Mouse (Mus musculus) left cerebral cortex, adult 2 months (tissue): ENCODE data around the gene Ltbp2. TPM values are rescaled to one million over a fixed set of nuclear protein-coding genes. Genes with fewer than 3 reads are reported as not detected.

Experiments
- DNase-seq, 2 experiments: peaks; one replicate each; pipeline ENCODE4 v3.0.0; 2021 to 2022; ENCODE audit warnings: low spot score in 2 of 2, mixed read lengths in 1 of 2; ENCODE audit errors: extremely low spot score in 1 of 2
- H3K27ac ChIP-seq: fragments of 200-600 bp; 2 replicates; pipeline ENCODE4 v1.8.1; 2022
- H3K4me3 ChIP-seq: fragments of 200-600 bp; 2 replicates; pipeline ENCODE4 v1.8.1; 2022
- CTCF ChIP-seq: fragments of 200-600 bp; IDR thresholded peaks from 2 replicates; pipeline ENCODE4 v1.8.1; 2022; ENCODE audit warnings: antibody characterized with exemption, mild to moderate bottlenecking, moderate library complexity
- intact Hi-C: fragments of 180-260 bp; cut with DNase I; formaldehyde crosslinking; loops from one replicate; pipeline ENCODE4 v1.15.1; 2025
- total RNA-seq, 2 experiments: library from RNA; stranded (reverse); gene quantifications; 2 replicates each; pipeline ENCODE4 v1.2.3; 2021

The Ltbp2 gene
- total RNA-seq, 2 experiments from 2014 or later = 0.45 to 0.94 TPM

DNA sequence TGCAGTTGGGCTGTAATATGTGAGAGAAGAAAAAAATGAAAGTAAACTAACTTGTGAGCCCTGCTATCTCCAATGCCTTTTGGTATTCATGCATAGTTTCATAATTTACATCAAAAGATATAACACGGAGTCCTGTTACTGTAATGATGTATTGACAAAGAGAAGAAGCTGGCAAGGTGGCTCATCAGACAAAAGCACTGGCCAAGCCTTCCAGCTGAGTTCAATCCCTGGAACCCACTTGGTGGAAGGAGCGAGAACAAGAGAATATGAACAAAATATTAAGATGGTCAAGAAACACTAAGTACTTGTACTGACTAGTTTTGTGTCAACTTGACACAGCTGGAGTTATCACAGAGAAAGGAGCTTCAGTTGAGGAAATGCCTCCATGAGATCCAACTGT lies 4.0 kb downstream of the Ltbp2 start:
- no peak for DNase-seq
- intact Hi-C loops = loop anchor here (5.0 kb wide), 1 partner anchor 100 kb away; the partner anchor contains the start of genes Arel1 and Fcf1
- H3K4me3 ChIP-seq = no peak overlapping the region
- no peak for TF ChIP-seq CTCF
- no peak overlapping the region for H3K27ac ChIP-seq

DNA sequence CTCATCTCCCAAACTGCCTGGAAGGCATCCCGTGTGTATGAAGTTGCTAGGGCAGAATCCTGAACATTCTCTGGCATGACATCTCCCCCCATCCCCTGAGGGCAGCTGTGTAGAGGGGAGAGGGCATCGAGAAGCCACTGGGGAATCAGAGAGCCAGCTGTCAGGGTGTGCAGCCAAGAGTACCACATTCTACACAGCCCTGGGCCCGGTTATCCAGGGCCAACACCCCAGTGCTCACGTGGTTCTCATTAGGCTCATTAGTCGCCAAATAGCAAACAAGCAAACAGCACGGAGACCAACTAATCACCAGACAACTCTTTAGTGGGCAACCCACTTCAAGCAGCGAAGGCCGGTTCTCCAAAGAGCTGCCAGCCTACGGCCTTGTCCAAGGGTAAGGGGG lies 10.9 kb downstream of the Ltbp2 start:
- intact Hi-C loops = no loop called here
- DNase-seq = no peak
- H3K4me3 ChIP-seq = no peak overlapping the region

DNA sequence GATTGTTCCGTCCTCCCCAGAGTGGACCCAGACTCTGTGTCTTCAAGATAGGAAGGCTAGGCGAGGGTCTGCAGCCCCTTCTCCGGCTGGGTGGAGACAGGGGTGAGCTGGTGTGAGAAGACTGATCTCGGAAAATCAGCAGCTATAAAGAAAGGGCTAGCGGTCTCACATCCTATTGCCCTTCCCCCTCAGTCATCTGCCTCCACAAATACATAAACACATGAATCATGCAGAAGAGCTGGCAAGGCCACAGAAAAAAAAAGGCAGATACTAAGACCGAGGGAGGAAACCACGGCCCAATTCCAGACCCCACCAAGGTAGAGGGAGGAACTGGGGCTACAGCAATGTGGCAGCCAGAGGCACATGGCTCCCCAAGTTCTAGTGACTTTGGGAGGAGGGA lies 11.5 kb downstream of the Ltbp2 start:
- H3K4me3 ChIP-seq = no peak overlapping the region
- no peak overlapping the region for H3K27ac ChIP-seq
- no peak for TF ChIP-seq CTCF
- intact Hi-C loops = no loop called here
- DNase-seq = no peak

More for the DNA sequence above, 10.9 kb downstream of the Ltbp2 start:
- TF ChIP-seq CTCF = no peak
- H3K27ac ChIP-seq = no peak overlapping the region

DNA sequence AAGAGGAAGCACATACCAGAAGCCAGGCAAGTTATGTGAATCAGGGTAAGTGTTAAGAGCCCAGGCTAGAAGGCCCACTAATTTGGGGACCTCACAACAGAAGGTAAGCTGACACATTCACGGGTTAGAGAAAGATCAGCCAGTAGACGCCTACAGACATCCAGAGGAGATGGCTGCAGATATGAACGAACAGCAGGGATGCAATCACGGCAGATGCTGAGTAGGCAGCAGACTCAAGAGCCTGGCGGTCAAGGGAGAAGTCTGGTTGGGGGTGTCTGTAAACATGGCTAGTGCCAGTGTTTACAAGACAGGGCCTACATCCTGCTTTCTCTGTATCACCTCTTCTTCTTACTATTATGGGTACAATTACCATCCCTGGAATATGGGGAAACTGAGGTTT lies 13.1 kb downstream of the Ltbp2 start:
- DNase-seq = no peak
- TF ChIP-seq CTCF = no peak
- H3K27ac ChIP-seq = no peak overlapping the region
- intact Hi-C loops = no loop called here
- no peak overlapping the region for H3K4me3 ChIP-seq

DNA sequence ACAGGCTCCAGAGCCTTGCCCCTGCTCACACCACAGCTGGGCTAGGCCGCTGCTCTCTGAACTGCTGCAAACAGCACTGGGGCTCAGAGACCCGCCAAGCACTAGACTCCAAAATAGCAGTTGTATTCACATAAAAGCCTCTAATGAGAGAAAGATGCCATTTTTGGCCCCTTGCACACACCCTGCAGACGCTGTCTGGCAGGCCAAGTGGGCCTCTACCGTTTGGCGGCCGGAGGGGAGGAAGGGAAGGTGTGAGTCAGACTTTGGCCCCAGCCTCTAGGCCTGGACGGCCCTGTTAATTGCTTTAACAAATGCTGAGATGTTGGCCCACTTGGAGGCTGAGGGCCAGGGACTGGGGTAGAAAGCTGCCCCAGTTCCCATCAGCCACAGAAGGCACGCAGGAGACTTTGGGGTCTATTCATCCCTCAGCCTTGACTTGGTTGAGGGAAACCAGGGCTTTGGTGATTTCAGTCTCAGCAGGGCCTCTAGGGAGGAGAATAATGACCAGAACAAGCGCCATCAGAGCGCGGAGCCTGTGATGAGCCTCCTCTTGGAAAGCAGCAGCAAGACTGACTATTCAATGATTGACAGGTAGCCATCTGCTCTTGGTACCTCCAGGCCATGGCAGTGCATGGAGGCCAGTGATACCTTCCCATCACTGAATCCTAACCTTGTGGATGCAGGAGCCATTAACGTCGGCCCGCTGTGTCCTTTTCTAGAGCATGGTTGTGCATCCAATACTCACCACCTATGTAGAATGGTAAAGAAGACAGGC lies 14.0 kb downstream of the Ltbp2 start:
- no peak for TF ChIP-seq CTCF
- no peak overlapping the region for H3K27ac ChIP-seq
- intact Hi-C loops = no loop called here
- no peak for DNase-seq
- H3K4me3 ChIP-seq = no peak overlapping the region

DNA sequence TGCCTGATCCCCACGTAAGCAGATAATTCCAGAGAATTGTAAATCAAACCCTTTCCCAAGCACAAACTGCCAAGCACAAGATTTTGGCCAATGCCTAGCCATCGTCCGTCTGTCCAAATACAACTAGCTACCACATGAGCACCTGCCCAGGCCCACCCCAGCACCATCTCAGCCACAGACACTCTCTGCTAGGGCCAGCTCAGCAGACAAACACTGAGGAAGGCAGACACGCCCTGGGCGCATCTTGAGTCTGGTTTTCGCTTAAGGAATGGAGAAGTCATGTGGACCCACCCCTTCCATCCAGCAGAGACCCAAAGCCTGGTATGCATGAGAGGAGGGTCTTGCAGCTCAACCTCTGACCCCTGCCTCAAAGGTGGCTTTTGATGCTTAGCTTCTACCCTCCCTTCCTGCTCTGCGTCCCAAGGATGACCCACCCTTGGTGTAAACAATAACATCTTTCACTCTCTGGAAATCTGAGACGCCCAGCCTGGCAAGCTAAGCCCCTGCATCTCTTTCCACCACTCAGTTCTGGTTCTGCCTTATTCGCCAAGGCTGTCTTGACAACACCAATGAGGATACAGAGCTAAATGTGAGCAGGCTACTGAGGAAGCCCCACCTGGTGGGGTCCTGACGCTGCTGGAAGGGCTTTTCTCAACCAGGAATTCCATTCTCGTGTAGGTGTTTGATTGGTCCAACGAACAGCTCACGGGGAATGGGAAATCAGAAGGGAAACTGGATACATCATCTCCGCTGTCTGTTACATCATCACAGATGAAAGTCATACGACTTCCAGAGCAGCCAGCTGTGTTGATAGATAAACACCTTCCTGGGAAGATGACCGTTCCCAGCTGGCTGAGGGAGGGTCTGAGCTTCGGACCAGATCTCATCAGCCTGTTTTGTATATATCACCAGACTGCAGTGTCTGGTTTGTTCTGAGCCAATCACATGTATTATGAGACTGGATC lies 17.9 kb downstream of the Ltbp2 start:
- no peak for DNase-seq
- H3K4me3 ChIP-seq = no peak overlapping the region
- H3K27ac ChIP-seq = no peak overlapping the region
- no peak for TF ChIP-seq CTCF
- intact Hi-C loops = no loop called here

DNA sequence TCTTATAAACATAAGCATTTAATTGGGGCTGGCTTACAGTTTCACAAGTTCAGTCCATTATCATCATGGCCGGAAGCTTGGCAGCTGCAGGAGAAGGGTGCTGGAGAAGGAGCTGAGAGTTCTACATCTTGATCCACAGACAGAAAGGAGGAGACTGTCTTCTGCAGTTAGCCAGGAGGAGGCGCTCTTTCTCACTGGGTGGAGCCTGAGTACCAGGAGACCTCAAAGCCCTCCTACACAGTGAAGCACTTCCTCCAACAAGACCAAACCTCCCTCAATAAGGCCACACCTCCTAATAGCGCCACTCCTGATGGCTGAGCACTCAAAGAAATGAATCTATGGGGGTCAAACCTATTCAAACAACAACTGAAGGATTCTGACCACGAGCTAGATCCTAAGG lies 18.6 kb downstream of the Ltbp2 start:
- no peak; the same call in 1 of the 2 replicates for TF ChIP-seq CTCF
- DNase-seq = no peak
- no peak overlapping the region for H3K4me3 ChIP-seq
- intact Hi-C loops = no loop called here
- no peak overlapping the region for H3K27ac ChIP-seq

DNA sequence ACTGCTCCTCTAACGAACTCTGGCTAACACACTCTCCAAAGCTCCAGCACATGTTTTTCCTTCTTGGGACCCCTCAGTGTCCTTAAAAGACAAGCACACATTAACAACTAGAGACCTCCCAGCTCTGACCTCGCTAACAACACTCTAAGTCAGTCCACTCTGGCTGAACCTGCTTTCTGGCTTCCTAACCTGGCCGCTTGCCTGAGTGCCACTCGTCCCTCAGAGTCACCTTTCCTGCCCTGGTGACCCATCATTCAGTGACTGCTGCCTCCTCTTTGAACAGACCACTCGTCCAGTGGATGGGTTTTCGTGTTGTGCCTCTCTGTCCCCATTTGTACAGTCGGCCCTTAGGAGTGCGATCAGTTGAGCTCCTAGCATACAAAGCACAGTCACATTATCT lies 19.8 kb downstream of the Ltbp2 start:
- no peak overlapping the region for H3K27ac ChIP-seq
- no peak overlapping the region for H3K4me3 ChIP-seq
- intact Hi-C loops = no loop called here
- no peak for TF ChIP-seq CTCF
- no peak for DNase-seq

DNA sequence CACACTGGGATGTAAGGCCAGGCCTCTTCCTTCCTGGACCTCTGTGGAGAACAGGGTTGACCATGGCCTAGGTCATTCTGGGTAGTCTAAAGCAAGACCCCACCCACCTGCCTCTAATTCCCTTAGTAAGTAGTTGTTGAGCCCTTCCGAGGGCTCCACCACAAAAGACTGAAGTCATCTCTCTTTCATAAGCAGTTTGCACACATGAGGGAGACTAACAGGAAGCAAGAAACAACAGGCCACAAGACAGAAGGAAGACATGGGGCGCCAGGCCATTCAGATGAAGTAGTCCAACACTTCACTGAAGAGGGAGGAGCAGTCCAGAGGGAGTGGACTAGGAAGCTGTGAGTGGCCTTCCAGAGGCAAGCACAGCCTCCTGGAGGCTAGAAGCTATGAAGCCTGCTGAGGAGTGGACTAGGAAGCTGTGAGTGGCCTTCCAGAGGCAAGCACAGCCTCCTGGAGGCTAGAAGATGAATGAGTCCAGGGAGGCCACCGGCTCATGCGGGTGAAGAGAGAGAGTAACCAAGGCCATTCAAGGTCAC lies 21.2 kb downstream of the Ltbp2 start:
- intact Hi-C loops = no loop called here
- TF ChIP-seq CTCF = no peak
- H3K4me3 ChIP-seq = no peak overlapping the region
- H3K27ac ChIP-seq = no peak overlapping the region
- no peak for DNase-seq

DNA sequence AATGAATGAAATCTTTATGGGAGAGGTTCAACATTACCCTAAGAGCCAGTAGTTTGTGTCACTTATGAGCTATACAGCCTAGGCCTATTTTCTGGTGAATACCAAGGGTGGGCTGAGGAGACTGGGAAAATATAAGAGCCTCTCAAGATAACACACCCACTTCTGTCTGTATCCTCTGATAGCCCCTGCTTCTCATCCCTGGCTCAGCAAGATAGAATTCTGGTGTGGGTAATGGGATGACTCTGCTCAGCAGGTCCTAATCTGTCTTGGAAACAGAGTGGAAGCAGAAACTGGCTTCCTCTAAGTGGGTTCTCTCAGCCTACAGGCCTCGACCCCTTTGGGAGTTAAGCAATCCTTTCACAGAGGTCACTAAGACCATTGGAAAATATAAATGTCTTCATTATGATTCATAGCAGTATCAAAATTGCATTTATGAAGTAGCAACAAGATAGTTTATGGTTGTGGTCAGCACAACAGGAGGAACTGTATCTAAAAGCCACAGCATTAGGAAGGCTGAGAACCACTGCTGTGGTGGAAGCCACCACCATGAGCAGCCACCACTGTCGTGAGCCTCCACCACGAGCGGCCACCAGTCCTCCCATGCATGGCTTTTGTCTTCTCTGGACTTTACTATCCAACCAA lies 21.8 kb downstream of the Ltbp2 start:
- TF ChIP-seq CTCF = no peak
- Histone ChIP-seq H3K4me3 (no peak overlapping the region), H3K27ac (no peak overlapping the region)
- intact Hi-C loops = no loop called here
- no peak for DNase-seq

DNA sequence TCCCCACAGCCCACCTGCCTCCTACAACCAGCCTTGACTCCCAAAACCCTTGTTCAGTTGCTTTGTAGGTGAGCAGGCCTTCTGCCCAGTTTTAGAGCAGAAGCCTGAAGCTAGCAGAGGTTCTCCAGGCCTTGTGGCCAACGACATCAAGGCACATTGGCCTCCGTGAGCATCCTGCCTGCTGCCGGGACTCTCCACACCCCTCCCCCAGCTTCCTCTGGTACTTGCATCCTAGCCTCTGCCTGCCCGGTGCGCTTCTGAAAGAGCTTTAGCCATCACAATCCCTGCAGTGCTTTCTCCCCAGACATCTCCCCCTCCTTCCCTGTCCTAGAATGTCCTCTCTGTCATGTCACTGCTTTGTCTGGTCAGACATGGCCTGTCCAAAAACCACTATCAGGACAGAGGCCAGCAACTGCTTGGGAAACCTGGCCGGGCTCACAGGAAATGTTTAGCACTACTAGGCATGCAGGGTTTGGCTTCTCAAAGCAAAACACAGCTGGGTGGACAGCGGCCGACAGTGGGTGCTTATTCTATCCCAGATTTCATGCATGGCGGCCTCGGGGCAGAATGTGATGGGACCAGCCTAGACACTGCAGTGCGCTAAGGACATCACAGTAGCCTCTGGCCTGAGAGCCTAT lies 24.8 kb downstream of the Ltbp2 start:
- Histone ChIP-seq H3K27ac (no peak overlapping the region), H3K4me3 (no peak overlapping the region)
- TF ChIP-seq CTCF = no peak
- intact Hi-C loops = no loop called here
- no peak for DNase-seq
